Comparison of ENCODE assay signal across 8 mouse cellular contexts in genomic region chr7:30143555-30144209, GRCm38 (mm10). TPM values are rescaled to one million over a fixed set of nuclear protein-coding genes. Genes with fewer than 3 reads are reported as not detected.
A peak's percentile ranks its signal among the peaks of the same experiment; 100 is the strongest.
DNase-seq lines count a peak whose midpoint lies in the region; ATAC-seq lines count a peak whose summit lies in the region.

No protein-coding gene starts in this region.

- peak; percentile 59 to 68 for DNase-seq in adrenal gland, postnatal 36 days
- DNase-seq in embryo, embryonic 10.5 days (ENCODE audit: low spot score): peak; percentile 93
- peak; percentile 20 to 34 for DNase-seq in gastrocnemius, postnatal 36 days
- DNase-seq in intestine, embryonic 14.5 days (ENCODE audit: low spot score): peak; percentile 89
- peak; percentile 70 to 84 for DNase-seq in left cerebral cortex, postnatal 14 days (ENCODE audit: low spot score in 2 of 2)
- peak; percentile 64 to 67 for DNase-seq in right cerebral cortex, postnatal 36 days (ENCODE audit: low spot score in 2 of 2)

- peaks cover 6% of the 10 kb centered on the region; the same call in 1 of the 2 replicates for H3K36me3 ChIP-seq in intestine, embryonic 14.5 days (ENCODE audit: control insufficient read depth, insufficient read depth, low read length)

- 2% methylated on average over 35 of the region's 35 CpGs for WGBS in intestine, embryonic 14.5 days

- H3K4me2 ChIP-seq in intestine, embryonic 14.5 days (ENCODE audit: low read length): peak overlapping the region; percentile 63

- ATAC-seq in intestine, embryonic 14.5 days (replicated peaks; ENCODE audit: low FRiP score, low TSS enrichment, low read depth): peak; percentile 93
- peak; percentile 51 for ATAC-seq in megakaryocyte-erythroid progenitor cell, adult 5-6 weeks (replicated peaks; ENCODE audit: low FRiP score, low TSS enrichment, poor library complexity, severe bottlenecking)
- ATAC-seq in erythroid progenitor cell, adult 5-6 weeks (replicated peaks; ENCODE audit: low FRiP score, poor library complexity, severe bottlenecking): no peak

- no peaks in the 10 kb centered on the region for H3K27me3 ChIP-seq in intestine, embryonic 14.5 days (replicated peaks; ENCODE audit: control insufficient read depth, insufficient read depth, low read length)

- H3K4me1 ChIP-seq in intestine, embryonic 14.5 days (replicated peaks; ENCODE audit: control insufficient read depth, insufficient read depth, low read length): peaks cover 7% of the 10 kb centered on the region; the same call in 1 of the 2 replicates

- peak overlapping the region; percentile 60 for H3K9ac ChIP-seq in intestine, embryonic 14.5 days (ENCODE audit: low read length)

- peak overlapping the region; percentile 78 for H3K27ac ChIP-seq in intestine, embryonic 14.5 days (ENCODE audit: low read depth)

- peaks cover 22% of the 10 kb centered on the region for H3K9me3 ChIP-seq in intestine, embryonic 14.5 days (ENCODE audit: control insufficient read depth, low read length)

- H3K4me3 ChIP-seq in intestine, embryonic 14.5 days (ENCODE audit: low read depth, low read length): peak overlapping the region; percentile 47

- intact Hi-C loops in gastrocnemius, postnatal 36 days (cut with DNase I): no loop called here
- intact Hi-C loops in left cerebral cortex, postnatal 14 days (cut with DNase I): no loop called here

RNA-seq across cellular contexts. Expression of gene Zfp382, which starts 21.9 kb away (rescaled TPM):
- 1 to 10 TPM; 4.2 to 5.5 TPM for total RNA-seq in adrenal gland, postnatal 36 days (2021)
- under 1 TPM; 0.59 to 0.99 TPM for total RNA-seq in gastrocnemius, postnatal 36 days (2021)
- 4.2 and 5.8 TPM in 2 replicates for polyA plus RNA-seq in intestine, embryonic 14.5 days (2014; fragmentation: Nextera tagmentation; extraction: Ambion mirVana)
- 10 to 100 TPM; 29.8 to 35.3 TPM for total RNA-seq in left cerebral cortex, postnatal 14 days (2021)
- 2.5 and 2.8 TPM in 2 replicates for total RNA-seq in megakaryocyte-erythroid progenitor cell, adult 5-6 weeks (2014; fragmentation: Nextera tagmentation)
- total RNA-seq in megakaryocyte-erythroid progenitor cell, adult 5-6 weeks (2017): 1.6 and 2.4 TPM in 2 replicates
- total RNA-seq in erythroid progenitor cell, adult 5-6 weeks (2015; ENCODE audit: low replicate concordance): 5.4 and 7.9 TPM in 2 replicates
- total RNA-seq in erythroid progenitor cell, adult 5-6 weeks (2017; ENCODE audit: low replicate concordance): 4.0 and 6.0 TPM in 2 replicates

RNA-seq across cellular contexts. Expression of gene Zfp146, which starts 25.9 kb away (rescaled TPM):
- 10 to 100 TPM; 46.2 to 57.2 TPM for total RNA-seq in adrenal gland, postnatal 36 days (2021)
- 10 to 100 TPM; 19.2 to 23.6 TPM for total RNA-seq in gastrocnemius, postnatal 36 days (2021)
- polyA plus RNA-seq in intestine, embryonic 14.5 days (2014; fragmentation: Nextera tagmentation; extraction: Ambion mirVana): 16.0 and 16.3 TPM in 2 replicates
- total RNA-seq in left cerebral cortex, postnatal 14 days (2021): 10 to 100 TPM; 45.7 to 47.1 TPM
- total RNA-seq in megakaryocyte-erythroid progenitor cell, adult 5-6 weeks (2014; fragmentation: Nextera tagmentation): 35.9 and 48.9 TPM in 2 replicates
- 103 and 108 TPM in 2 replicates for total RNA-seq in megakaryocyte-erythroid progenitor cell, adult 5-6 weeks (2017)
- total RNA-seq in erythroid progenitor cell, adult 5-6 weeks (2015; ENCODE audit: low replicate concordance): 21.3 and 48.2 TPM in 2 replicates
- total RNA-seq in erythroid progenitor cell, adult 5-6 weeks (2017; ENCODE audit: low replicate concordance): 33.2 and 35.6 TPM in 2 replicates

RNA-seq across cellular contexts. Expression of gene Cox7a1, which starts 40.3 kb away (rescaled TPM):
- 100 to 1,000 TPM; 329 to 440 TPM for total RNA-seq in adrenal gland, postnatal 36 days (2021)
- 1,000 to 10,000 TPM in 1 of 2 experiments, 100 to 1,000 TPM in 1; 976 to 1,017 TPM for total RNA-seq in gastrocnemius, postnatal 36 days (2021)
- 5.8 and 11.3 TPM in 2 replicates for polyA plus RNA-seq in intestine, embryonic 14.5 days (2014; fragmentation: Nextera tagmentation; extraction: Ambion mirVana)
- 1 to 10 TPM; 3.4 to 4.9 TPM for total RNA-seq in left cerebral cortex, postnatal 14 days (2021)
- total RNA-seq in megakaryocyte-erythroid progenitor cell, adult 5-6 weeks (2014; fragmentation: Nextera tagmentation): 6.0 TPM in 1 of 2 replicates, not detected in the other
- not detected in 2 replicates for total RNA-seq in megakaryocyte-erythroid progenitor cell, adult 5-6 weeks (2017)
- total RNA-seq in erythroid progenitor cell, adult 5-6 weeks (2015; ENCODE audit: low replicate concordance): not detected in 2 replicates
- total RNA-seq in erythroid progenitor cell, adult 5-6 weeks (2017; ENCODE audit: low replicate concordance): not detected in 2 replicates

RNA-seq across cellular contexts. Expression of gene Zfp260, which starts 49.1 kb away (rescaled TPM):
- total RNA-seq in adrenal gland, postnatal 36 days (2021): 10 to 100 TPM; 35.3 to 41.5 TPM
- total RNA-seq in gastrocnemius, postnatal 36 days (2021): 10 to 100 TPM; 25.9 to 28.9 TPM
- 91.8 and 115 TPM in 2 replicates for polyA plus RNA-seq in intestine, embryonic 14.5 days (2014; fragmentation: Nextera tagmentation; extraction: Ambion mirVana)
- total RNA-seq in left cerebral cortex, postnatal 14 days (2021): 10 to 100 TPM; 54.8 to 67.7 TPM
- 10.5 and 20.6 TPM in 2 replicates for total RNA-seq in megakaryocyte-erythroid progenitor cell, adult 5-6 weeks (2014; fragmentation: Nextera tagmentation)
- 14.0 and 20.1 TPM in 2 replicates for total RNA-seq in megakaryocyte-erythroid progenitor cell, adult 5-6 weeks (2017)
- 16.2 and 26.8 TPM in 2 replicates for total RNA-seq in erythroid progenitor cell, adult 5-6 weeks (2015; ENCODE audit: low replicate concordance)
- 2.7 and 3.0 TPM in 2 replicates for total RNA-seq in erythroid progenitor cell, adult 5-6 weeks (2017; ENCODE audit: low replicate concordance)

RNA-seq across cellular contexts. Expression of gene Zfp566, which starts 53.4 kb away (rescaled TPM):
- 1 to 10 TPM; 1.8 to 2.8 TPM for total RNA-seq in adrenal gland, postnatal 36 days (2021)
- total RNA-seq in gastrocnemius, postnatal 36 days (2021): 1 to 10 TPM; 1.8 to 2.9 TPM
- 8.3 and 11.2 TPM in 2 replicates for polyA plus RNA-seq in intestine, embryonic 14.5 days (2014; fragmentation: Nextera tagmentation; extraction: Ambion mirVana)
- 1 to 10 TPM; 5.6 to 6.5 TPM for total RNA-seq in left cerebral cortex, postnatal 14 days (2021)
- total RNA-seq in megakaryocyte-erythroid progenitor cell, adult 5-6 weeks (2014; fragmentation: Nextera tagmentation): 7.1 and 16.8 TPM in 2 replicates
- 5.0 TPM in 2 replicates for total RNA-seq in megakaryocyte-erythroid progenitor cell, adult 5-6 weeks (2017)
- 2.1 and 2.5 TPM in 2 replicates for total RNA-seq in erythroid progenitor cell, adult 5-6 weeks (2015; ENCODE audit: low replicate concordance)
- not detected in 2 replicates for total RNA-seq in erythroid progenitor cell, adult 5-6 weeks (2017; ENCODE audit: low replicate concordance)

Comparison
In these comparisons a context has a peak if more than half of its experiments do, and no peak if none do; other contexts are left out.
1. DNase-seq: peak in every context shown above with its lines; median percentile 93 in embryo, embryonic 10.5 days; 89 in intestine, embryonic 14.5 days; 77 in left cerebral cortex, postnatal 14 days; 66 in right cerebral cortex, postnatal 36 days; 64 in adrenal gland, postnatal 36 days; 27 in gastrocnemius, postnatal 36 days.
2. RNA of gene Cox7a1, which starts 40.3 kb away (total RNA-seq): 976 to 1,017 TPM in gastrocnemius, postnatal 36 days and 329 to 440 TPM in adrenal gland, postnatal 36 days; 6.0 TPM in megakaryocyte-erythroid progenitor cell, adult 5-6 weeks, 3.4 to 4.9 TPM in left cerebral cortex, postnatal 14 days and not detected in erythroid progenitor cell, adult 5-6 weeks; every median in the first group is over 10 times any median in the second.